Mouse (Mus musculus): ENCODE results near the gene Notch2.

The Notch2 gene

DNA sequence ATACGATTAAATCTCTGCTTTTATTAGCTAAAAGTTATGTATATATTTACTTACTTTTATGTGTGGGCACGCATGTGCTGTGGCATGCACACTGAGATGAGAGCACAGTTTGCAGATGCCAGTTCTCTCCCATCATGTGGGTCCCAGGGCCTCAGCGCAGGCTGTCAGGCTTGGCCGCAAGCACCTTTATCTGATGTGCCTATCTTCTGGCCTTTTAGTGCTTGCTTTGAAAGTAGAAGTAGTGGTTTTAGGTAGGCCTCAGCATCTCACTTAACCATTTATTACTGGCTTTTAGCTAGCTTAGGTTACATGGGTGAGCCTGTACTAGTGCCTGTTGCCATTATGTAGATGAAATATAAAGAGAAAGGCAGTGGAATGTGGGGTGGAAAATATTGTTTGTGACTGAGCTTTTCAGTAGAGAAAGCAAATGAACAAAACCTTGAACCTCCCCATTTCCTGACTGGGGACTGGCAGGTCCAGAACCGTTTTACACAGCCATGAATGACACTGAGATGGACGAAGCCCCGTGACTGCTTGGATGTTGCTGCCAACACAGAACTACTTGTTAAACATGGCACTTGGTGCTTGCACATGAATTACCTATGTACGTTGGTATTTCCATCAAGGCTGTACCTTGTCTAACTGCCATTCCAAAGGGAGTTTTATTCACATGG lies 41.1 kb downstream of the Notch2 start:
- DNase-seq, result no peak

DNA sequence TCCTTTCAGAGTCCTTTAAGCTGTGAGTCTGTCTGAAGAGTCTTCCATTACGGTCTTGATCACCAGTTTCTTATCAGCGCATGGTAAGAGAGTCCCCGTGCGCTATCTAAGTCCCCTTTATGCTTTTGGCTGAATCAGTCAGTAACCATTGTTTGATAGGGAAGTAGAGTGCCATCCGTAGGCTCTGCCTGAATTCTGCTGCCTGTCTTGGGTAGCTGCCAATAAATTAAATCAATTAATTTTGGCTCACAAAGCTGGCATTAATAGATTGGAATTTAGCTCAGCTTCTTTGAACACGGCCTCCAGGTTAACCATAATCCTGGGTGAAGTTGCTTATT lies 41.6 kb downstream of the Notch2 start:
- no peak for DNase-seq

DNA sequence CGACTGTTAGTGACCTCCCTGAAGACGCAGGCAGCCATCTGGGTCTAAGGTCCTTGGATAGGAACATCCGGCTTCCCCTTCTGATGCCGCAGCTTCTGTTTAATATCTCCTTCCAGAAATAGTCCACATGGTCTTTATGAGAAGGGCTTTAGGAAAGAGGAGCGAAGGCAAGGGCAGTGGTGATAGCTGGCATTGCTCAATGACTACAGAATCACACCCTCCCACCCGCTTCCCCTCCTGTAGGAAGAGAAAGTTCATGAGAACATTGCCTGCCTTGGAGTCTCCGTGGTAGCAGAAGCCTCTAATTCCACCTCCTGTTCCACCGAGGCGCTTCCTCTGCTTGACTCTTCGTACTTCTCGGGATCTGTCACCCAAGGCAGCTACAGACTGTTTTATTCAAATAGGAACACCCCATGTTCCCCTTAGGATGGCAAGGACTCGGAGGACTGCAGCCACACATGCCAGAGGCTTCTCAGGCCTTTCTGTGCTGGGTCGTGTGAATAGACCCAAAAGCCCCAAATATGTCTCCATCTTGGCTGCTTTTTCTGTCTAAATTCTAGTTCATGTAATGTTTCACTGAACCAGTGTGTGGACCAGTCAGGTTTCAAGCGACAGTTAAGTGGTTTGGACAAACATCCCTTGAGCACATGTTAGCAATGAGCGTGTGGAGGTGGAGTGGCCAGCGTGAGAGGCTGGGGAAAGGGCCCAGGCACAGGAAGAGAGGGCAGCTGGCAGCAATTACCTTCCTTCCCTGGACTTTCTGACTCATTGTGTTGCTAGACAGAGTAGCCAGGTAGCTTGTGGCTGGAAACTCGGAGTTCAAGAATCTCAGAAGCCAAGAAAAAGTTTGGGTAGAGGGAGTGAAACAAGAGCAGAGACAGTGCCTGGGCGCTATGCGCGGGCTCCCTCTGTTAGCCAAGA lies 42.7 kb downstream of the Notch2 start:
- DNase-seq, result no peak

- DNase-seq, result peak; percentile 41
These were observed 43.6 kb downstream of the Notch2 start for GRCm38 (mm10) chr3:98056956-98057365.

GRCm38 (mm10) chr3:98059076-98059475 lies 45.7 kb downstream of the Notch2 start:
- no peak for DNase-seq

DNA sequence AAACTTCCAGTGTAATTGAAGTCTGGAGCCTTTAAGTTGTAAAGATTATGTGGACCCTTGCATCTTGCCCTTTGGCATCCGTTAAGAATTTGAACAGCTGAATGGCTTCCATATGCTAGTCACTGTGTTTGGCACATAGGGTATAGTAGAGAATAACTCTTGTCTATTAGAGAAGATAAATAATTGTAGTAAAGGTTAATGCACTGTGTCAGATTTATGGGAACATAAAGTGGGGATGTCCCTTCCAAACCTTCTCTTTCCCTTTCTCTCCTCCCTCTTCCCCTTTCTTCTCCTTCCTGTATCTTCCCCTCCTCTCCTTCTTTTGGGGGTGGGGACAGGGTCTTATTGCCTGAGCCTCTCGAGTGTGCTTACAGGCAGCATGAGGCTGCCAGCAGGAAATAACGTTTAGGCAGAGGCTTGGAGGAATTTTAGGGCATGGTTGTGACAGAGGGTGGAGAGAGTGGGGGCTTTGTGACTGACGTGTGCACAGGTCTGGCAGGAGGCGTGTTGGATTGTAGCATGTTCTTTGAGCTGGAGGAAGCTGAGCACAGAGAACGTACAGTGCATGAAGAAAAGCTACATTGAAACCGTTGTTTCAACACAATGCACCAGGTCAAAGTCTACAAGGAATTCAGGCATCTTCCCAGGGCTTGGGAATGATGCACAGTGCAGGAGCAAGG lies 47.8 kb downstream of the Notch2 start:
- DNase-seq, result no peak

DNA sequence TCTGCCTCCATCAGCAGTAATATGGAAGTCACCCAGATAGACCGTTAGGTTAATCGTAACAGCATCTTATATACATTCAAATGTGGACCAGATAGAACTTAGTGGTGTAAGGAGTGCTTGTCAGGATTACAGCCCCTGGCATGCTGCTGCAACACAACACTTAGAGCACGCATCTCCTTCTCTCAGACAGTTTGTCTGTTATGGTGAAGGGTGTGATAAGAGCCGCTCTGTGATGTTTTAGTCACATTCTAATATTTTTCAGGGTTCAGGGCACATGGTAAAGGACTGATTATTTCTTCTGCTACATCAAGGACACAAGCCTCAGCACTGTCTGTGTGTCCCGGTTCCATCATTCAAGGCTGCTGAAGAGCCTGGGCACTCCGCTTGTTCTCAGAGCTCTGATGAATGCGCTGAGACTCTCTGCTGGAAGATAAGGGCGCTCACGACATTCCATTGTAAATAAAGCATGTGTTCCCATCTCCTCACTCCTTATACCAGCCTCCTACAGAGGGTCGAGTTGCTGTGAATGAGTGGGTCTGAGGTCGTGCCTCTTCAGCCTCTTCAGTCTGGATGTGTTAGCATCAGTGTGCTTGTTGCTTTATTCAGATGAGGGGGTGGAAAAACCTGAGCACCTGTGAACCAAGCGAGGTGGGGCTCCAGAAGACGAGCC lies 48.5 kb downstream of the Notch2 start:
- DNase-seq, result no peak

DNA sequence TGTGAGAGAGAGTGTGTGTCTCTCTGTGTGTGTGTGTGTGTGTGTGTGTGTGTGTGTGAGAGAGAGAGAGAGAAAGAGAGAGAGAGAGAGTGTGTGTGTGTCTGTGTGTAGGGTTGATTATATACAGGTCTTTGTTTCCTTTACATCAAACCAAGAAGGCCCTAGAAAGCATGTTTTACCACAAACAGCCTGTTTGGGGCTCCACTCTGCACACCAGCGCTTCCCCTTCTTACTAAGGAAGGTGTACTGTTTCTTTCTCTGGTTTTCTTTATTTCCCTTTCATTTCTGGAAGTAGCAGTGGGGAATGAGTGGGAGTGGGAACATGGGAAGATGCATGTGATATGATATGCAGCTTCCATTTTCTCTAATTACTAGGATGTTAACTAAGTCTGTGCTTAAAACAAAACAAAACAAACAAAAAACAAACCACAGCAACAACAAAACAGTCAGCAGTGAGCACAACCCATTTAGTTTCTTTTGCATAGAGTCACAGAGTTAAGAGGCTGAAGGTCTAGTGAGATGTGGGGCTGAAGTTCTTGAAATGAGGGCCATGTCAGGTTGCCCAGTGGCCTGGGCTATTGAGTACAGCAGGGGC lies 49.4 kb downstream of the Notch2 start:
- DNase-seq, result no peak

DNA sequence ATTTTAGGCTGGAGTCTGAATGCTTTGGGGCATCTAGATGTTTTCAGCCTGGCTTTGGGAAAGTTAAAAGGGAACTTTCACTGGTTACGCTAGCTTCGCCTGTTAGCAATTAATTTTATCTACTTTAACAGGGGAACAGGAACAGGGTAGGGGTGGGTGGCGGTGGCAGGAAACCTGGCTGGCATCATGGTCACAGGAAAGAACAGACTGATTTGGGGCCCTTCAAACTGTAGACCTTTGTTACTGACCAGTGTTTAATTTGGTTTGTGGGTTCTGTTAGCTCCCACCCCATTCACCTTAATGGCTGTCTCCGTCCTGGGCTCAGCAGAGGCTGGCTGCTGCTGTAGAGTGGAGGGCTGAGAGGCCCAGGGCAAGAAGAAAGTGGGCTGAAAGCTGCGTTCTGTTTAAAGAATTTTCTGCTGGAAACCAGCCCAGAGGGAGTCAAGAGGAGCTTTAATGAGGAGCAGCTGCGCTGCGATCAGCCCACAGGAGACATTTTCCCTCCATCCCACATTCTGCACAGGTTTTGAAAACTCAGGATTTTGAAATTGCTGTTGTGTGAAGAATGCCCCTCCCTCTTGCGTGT lies 50.0 kb downstream of the Notch2 start:
- no peak for DNase-seq

DNA sequence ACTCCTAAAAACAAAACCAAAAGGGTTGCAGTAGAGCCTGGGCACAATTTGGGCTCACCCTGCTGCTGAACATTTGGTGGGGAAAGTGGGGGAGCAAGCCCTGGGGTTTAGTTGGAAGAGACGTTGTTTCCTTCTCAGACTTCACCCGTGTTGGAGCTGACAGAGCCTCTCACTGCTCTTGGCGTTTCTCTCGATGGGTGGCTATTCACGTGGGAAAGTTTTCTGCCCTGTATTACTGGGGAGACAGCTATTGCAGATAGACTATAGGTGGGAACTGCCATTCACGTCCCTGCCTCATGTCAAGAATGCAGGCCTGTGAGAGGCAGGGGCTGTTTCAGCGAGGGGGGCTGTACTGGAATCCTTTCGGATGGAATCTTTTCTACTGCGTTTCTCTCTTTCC lies 50.5 kb downstream of the Notch2 start:
- DNase-seq, result no peak

DNA sequence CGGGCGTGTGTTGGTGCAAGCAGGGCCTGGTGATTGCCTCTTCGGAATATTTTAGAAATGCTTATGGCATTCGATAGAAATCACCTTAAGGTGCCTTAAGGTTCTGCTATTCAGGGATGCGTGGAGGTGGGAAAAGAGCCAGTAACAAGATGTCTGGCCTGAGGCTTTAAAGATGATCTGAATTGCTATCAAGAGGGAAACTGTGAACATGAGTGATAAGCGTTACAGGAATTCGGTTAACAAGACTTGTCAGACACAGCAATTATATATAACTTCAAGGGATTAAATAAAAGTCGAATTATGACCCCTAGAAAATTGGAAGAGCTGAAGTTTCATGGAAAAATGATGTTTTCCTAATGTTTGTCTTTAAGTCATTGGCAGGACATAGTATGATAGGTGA lies 51.7 kb downstream of the Notch2 start:
- DNase-seq, result no peak

DNA sequence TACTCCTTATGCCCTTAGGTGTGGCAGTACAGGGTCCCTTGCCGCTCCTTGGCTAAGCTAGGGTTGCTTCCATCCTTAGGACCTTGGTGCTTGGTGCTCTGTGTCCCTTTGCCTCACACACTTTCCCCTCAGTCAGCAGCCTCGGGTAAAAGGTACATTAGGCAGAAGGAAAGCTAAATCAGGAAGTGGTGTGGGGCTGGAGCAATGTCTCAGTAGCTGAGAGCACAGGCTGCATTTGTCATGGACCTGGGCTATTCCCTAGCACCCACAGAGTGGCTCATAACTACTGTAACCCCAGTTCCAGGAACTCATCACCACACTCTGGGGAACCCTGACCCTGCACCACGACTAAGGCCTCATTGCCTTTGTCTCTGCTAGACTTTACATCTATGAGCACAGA lies 53.1 kb downstream of the Notch2 start:
- no peak for DNase-seq

DNA sequence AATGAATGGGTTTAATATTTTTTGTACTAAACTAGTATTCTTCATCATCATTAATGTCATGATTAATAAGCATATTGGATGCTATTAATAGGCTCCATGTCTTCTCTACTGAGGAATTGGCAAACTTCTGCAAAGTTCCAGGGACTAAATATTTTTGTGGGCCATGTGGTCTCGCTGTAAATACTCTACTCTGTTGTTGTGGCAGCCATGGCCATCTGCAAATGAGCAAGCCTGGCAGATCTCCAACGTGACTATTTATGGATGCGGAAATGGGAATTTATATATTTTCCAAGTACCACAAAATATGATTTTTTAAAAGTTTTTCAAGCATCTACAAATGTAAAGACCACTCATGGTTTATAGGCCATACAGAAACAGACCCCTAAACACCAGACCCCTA lies 54.1 kb downstream of the Notch2 start:
- no peak for DNase-seq

DNA sequence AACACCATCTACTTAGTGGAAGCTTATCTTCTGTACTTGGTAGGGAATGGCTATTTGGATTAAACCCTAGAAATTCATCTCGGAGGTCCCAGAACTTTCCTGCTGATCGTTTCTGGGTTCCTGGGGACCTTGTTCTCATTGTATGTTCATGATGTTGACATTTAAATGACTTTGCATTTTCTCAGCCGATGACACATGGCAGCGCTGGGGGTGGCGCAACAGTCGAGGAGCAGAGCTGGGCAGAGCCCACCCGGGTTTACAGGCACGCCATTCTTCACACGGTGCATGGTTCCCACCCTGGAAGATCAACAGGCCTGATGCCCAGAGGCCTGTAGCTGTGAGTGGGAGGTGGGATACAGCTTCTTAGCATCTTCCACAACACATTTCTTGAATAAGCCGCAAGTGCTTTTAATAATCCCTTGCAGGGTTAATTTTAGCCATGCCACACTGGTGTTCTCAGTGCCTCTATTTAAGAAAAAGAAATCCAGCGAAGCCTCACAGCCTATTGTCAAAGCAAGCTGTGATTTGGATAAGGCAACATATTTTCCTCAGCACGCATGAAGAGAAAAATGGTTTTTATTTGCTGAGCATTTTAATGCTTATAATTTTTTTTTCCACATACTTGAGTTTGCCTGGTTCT lies 54.6 kb downstream of the Notch2 start:
- DNase-seq, result no peak

DNA sequence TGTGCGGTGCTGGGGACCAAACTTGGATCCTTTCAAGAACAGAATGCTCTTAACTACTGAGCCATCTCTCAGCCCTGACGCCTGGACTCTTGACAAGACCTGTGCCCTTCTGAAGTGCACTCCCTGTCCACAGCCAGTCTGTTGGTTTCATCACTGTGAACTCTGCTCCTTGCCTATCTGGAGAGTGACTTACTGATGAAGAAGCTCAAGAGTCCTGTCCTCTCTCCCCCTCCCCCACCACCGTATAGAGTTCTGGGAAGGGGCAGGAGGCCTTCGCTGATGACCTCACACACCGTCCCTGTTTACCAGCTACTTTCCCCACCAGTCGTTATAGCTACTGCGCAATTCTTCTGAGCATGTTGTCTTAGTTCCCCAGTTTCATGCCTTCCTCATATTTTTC lies 55.8 kb downstream of the Notch2 start:
- DNase-seq, result no peak

GRCm38 (mm10) chr3:98069856-98070255 lies 56.5 kb downstream of the Notch2 start:
- no peak for DNase-seq

- no peak for DNase-seq
These were observed 59.2 kb downstream of the Notch2 start for GRCm38 (mm10) chr3:98072570-98072969.

GRCm38 (mm10) chr3:98073545-98073944 lies 60.2 kb downstream of the Notch2 start:
- no peak for DNase-seq

DNA sequence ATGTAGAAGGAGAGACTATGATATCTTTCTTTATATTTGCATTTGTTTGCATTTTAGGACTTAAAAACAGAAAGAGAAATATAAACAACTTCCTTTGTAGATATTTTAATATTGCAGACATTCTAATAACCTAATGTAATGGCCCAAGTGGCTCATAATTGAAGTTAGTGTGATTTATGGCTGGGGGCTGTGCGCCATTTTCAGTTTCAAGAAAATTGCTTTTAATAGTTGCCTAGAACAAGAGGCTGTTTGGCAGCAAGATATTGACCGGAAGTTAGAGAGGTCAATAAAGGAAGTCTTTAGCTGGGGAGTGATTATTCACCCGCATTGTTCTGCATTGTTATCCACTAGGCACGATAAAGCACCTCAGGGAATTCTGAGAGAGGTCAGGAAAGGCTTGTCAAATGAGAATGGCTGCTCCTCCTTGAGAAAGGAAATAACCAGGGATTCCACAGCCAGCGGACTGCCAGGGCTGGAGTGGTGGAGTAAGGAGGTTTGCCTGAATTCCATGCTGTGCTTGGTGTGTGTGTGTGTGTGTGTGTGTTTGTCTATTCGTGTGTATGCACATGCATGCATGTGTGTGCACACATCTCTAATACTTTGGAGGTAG lies 61.4 kb downstream of the Notch2 start:
- DNase-seq, result no peak

DNA sequence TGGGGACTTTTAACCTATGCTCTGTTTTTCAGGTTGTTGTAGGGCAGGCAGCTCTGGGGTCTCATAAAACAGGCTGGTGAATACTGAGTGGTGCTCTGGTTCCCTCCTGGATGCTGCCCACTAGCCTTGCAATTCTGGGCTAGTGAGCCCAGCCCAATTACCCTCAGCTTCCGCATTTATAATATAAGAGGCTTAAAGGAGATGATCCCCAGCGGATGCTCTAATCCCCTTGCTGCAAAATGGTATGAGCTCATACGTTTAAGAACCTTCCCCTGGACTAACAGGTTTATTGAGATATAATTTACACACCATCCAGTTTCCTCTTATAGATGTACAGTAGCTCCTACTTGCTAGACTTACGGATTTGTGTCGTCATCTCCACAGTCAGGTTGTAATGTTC lies 64.5 kb downstream of the Notch2 start:
- DNase-seq, result no peak

GRCm38 (mm10) chr3:98078816-98079215 lies 65.5 kb downstream of the Notch2 start:
- DNase-seq, result no peak

All from kidney, adult 11 months (tissue).